Mouse (Mus musculus): ENCODE data around the gene Hydin.

Gene Hydin

DNA sequence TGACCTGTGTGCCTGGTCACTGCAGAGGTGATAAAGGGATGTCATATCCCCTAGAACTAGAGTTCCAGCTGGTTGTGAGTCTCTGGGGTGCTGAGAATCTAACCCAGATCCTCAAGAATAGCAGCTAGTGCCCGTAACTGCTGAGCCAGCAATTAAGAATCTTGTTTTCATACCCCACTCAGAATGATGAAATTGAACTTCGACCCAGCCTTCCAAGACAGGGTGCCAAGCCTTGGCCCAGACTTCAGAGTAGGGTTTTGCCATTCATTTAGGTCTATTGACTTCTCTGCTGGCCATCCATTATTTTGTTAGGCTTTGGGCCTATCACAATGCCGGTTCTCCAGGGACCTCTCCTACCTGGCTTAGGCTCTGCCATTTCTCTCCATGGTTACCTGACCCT is 367.0 kb downstream of the Hydin start:
- DNase-seq (ENCODE audit: low spot score): no peak

DNA sequence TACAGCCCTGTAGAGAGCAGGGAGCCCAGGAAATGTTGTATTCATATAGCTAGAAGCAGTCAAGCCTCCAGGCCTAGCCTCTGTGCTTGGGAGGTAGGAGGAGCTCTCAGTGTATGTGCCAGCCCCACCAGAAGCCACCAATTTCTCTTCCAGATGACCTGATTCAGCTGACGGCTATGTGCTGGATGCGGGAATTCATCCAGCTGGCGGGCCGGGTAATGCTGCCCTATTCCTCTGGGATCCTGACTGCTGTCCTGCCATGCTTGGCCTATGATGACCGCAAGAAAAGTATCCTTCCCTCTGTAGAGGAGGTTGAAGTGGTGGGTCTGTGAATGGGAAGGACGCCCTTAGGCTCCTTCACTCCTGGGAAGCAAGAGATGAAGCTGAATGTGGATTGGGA is 369.4 kb downstream of the Hydin start:
- no peak for DNase-seq (ENCODE audit: low spot score)

DNA sequence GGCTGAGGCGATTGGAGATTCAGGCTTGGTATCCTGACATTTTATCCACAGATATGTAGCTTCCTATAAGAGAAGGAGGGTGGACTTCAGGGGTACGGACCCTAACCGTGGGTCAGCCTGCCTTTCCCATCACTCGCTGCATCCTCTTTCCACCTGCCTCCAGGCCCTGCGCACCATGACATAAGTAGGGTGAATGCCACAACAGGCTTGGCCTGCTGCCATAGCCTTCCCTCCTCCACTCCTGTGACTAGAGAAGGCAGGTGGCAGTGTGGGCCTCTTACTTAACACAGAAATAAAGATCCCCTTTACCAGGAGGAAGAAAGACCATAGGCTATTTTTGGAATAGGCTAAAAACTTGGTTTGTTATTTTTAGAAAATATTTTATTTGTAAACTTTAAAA is 375.6 kb downstream of the Hydin start:
- no peak for DNase-seq (ENCODE audit: low spot score)

DNA sequence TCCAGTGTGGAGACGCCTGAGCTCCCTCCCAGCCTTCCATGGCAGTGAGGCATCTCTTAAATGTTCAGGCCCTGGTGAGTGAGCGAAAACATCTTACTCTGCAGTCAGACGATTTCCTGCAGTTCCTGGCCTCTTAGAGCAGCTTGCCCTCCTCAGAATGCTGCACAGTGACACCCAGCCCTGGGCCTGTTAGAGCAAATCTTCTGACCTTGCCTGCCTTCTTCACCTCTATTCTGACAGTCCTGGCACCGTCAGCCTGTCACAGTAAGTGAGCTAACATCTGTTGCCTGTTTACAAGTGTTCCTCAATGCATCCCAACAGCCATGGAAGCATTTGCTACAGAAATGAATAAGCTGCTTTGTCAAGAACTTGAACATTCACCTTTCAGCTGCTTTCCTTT is 376.4 kb downstream of the Hydin start:
- DNase-seq (ENCODE audit: low spot score): no peak

DNA sequence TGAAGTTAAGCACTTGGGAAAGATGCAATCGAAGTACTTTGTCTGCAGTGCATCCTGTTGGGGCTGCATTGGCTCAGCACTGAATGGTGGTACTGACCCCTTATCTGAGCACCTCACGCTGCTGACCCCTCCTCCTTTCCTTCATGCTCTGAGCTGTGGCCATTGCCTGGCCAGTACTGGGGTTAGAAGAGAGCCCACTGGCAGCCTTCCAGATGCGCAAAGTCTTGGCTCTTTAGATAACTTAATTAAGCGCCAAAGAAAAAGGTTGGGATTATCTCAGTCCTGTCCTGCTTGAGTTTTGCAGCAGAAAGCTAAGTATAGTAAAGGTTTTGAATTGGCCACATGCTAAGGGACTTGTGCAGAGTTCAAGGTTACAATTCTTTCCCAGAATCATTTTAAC is 377.6 kb downstream of the Hydin start:
- DNase-seq (ENCODE audit: low spot score): no peak

DNA sequence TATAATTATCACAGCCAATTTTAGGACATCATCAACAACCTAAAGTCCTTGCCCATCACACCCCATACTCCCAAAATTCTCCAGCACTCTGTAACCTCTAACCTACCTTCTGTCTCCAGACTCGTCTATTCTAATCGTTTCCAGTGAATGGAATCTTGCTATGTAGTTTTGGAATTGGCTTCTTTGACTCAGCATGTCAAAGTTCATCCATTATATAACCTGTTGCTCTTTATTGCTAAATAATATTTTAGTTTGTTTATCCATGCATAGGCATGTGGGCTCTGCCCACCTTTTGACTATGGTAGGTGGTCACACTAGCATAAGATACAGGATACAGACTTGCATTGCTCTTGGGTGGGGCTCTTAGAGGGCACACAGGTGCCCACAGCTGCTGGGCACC is 378.1 kb downstream of the Hydin start:
- no peak for DNase-seq (ENCODE audit: low spot score)

DNA sequence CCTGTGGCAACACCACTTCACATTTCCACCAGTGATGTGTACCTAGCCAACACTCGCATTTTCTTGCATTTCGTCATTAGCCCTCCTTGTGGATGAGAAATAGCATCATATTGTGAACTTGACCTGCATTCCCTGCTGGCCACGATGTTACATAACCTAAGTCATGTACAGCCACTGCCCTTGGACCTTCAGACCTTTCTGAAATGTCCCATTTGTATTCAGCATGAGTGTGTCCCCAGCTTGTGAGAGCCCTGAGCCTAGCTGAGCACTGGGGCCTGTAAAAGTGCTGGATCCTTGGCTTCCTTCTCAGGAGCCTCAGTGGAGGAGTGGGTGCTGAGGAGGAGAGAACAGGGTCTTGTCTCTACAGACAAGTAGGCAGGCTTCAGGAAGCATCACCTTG is 378.6 kb downstream of the Hydin start:
- no peak for DNase-seq (ENCODE audit: low spot score)

DNA sequence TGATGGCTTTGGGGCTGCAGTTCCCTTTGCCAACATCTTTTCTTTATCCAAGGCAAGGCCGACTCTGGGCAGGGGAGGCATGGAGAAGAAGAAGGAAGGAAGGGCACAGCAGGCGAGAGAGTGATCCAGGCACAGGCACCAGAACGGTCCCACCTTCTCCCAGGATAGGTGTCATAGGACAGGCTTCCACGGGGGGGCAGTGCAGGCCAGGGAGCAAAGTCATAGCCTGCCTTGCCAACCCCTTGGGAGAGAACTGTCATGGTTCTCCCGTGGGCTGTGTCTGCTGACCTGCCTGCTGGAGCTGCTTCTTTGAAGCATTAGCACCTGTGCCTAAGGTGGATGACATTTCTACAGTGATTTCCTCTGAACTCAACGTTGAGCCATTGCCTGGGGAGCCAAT is 379.3 kb downstream of the Hydin start:
- DNase-seq (ENCODE audit: low spot score): peak; percentile 16

DNA sequence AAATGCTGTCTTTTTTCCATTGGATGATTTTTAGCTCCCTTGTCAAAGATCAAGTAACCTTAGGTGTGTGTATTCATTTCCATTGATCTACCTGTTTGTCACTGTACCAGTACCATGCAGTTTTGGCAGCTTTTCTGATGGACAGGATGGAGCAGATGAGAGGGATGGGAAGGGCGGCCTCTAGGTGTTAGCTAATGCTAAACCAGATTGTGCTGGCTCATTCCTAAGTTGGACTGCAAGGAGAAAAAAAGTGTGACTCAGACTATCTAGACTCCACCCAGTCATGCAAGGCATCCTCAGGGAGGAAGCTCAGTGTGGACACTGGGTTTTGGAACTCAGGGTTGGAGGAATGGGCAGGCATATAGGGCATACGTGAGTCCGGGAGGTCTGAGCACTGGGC is 381.8 kb downstream of the Hydin start:
- DNase-seq (ENCODE audit: low spot score): no peak

DNA sequence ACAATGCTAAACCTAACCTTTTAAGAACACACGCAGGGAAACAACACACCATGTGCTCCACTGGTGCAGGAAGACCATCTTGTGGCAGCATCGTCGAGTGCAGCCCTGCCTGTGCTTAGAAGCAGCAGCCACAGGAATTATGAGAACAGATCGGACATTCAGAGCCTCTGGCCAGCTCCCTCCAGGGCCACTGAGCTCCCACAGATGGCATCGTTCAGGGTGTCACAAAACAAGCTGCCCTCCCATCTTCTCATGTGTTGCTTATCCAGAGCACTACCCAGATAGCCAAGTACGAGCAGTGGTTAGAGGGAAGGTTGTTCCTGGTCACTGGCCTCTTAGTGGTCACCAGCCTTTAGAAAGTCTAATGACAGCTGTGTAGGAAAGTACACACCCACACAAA is 382.5 kb downstream of the Hydin start:
- DNase-seq (ENCODE audit: low spot score): no peak

DNA sequence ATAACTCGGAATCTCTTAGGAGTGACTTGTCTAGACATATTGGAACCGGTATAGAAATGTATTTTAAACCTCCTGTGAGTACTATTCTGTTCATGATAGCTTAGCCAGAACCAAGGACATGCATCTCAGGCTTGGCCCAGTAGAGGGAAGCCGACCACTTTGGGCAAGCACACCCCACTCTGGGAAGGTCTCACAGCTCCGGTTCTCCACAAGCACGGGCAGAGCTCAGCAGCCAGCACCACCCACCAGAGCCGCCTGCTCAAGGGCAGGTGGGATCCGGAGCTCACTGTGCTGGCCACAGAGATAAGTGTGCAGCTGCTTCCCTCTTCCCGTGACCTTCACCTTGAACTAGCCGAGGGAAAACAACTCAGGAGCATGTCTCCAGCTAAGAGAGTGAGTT is 384.1 kb downstream of the Hydin start:
- no peak for DNase-seq (ENCODE audit: low spot score)

DNA sequence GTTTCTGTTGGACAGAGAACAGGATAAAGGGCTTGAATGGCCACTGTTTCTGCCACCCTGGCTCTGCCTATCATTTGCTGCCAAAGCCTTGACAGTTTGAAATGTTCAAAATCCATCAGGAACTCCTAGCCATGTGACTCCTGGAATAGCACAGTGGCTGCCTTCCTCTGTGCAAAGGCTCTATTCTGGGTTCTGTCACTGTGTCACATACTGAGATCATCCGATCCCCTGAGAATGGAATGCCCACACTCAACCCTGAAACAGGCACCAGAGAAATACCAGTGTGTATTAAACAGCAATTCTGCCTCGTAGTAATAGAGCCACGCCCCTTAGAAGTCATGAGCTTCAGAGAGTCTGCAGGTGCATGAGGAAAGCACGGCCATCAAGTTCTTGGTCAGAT is 385.1 kb downstream of the Hydin start:
- no peak for DNase-seq (ENCODE audit: low spot score)

DNA sequence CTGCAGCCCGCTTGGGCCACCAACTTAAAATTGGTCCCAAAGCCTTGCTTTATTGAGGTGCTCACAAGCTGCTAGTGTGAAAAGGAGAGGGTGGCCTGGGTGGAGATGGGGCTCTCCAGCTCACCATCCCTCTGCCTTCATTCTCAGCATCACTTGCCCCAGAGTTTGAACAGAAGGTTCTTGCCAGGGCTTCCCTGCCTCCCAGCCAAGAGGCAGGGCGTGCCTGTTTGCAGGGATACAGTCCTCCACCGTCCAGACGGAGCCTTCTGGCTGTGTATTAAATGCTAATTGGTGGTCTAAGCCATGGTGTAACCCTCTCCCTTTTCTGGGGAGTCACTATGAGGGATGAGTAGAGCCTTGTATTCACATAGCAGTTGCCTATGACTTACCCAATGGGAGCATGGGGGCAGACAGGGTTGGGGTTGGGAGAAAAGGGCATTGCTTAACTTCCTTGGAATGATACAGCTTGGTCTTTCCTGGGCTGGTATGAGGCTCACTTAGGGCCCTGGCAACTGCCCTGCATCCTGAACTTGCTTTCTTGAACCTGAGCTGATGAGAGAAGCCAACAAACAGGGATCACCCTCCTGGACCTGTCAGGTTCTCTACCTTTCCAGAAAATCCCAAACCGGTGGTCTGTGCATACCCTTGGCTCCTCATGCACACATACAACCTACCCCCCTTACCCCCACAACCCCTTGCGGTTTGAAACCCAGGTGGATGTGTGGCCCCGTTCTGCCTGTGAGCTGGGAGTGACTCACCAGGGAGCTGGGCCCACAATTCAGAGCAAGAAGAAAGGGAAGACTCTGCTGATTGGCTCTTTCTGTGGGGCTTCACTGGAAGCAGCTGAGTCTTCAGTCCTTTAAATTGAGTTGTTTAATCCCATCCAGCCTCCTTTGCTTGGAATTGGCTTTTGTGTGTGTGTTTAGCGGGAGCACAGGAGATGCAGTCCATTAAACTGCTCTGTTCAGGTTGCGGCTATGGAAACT is 387.6 kb downstream of the Hydin start:
- no peak for DNase-seq (ENCODE audit: low spot score)

DNA sequence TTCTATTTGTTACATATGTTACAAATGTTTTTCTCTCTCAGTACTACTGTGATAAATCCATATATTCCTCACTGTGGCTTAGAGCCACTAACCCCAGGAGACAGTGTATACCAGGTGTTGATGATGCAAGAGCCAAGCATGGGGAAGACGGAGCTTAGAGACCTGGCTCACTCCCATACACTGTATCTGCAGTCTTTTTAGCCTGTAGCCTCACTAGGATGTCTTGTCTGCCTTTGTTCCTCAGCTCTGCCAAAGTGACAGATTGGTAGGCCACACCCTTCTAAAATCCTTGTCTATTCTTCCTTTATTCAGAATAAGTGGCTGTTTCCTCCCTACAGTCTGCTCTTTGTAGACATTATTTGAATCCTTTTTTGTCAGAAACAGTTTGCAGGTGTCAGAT is 389.1 kb downstream of the Hydin start:
- no peak for DNase-seq (ENCODE audit: low spot score)

DNA sequence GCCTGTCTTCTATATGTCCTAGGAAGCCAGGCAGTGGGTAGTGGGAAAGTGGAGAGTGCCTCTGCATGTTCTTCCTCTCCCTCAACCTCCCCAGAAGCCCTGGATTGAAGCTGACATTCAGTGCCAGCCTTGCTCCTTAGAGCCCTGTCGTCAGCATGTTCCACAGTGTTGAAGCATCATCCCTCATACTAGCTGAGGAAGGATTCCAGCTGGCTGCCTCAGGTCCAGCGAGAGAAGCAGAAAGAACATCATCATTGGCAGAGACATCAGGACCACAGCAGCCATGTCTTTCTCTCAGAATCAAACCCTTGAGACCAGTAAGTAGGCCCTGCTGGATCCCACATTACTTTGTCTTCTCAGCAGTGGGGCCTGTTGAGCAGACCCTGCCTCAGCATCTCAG is 390.9 kb downstream of the Hydin start:
- no peak for DNase-seq (ENCODE audit: low spot score)
